Mouse (Mus musculus) midbrain, embryonic 16.5 days (tissue): ENCODE results near the gene Ergic1. TPM values are rescaled to one million over a fixed set of nuclear protein-coding genes. Genes with fewer than 3 reads are reported as not detected.

ENCODE experiments used
- ATAC-seq: fragments of 200-750 bp; cut with Nextera tagmentation; 2 replicates; pipeline ENCODE4 v1.8.0; 2017; ENCODE audit warnings: moderate TSS enrichment
- H3K27ac ChIP-seq: fragments of 300-500 bp; sonication (generic); 2 replicates; pipeline ENCODE4 v1.5.1; 2014; ENCODE audit warnings: mild to moderate bottlenecking, low read length, mixed read lengths
- H3K27me3 ChIP-seq: fragments of 300-500 bp; sonication (generic); 2 replicates; pipeline ENCODE4 v1.6.1; 2014; ENCODE audit warnings: low read depth, low read length, mixed read lengths; ENCODE audit not compliant: control insufficient read depth, insufficient read depth
- H3K36me3 ChIP-seq: fragments of 300-500 bp; sonication (generic); 2 replicates; pipeline ENCODE4 v1.6.1; 2014; ENCODE audit warnings: mild to moderate bottlenecking, low read length, moderate library complexity, mixed read lengths; ENCODE audit not compliant: control insufficient read depth, insufficient read depth
- H3K4me1 ChIP-seq: fragments of 300-500 bp; sonication (generic); 2 replicates; pipeline ENCODE4 v1.6.1; 2014; ENCODE audit warnings: mild to moderate bottlenecking, low read length, mixed read lengths; ENCODE audit not compliant: control insufficient read depth, insufficient read depth
- H3K4me2 ChIP-seq: fragments of 300-500 bp; sonication (generic); 2 replicates; pipeline ENCODE4 v1.6.1; 2014; ENCODE audit warnings: mild to moderate bottlenecking, low read length, mixed read lengths
- H3K4me3 ChIP-seq: fragments of 300-500 bp; sonication (generic); 2 replicates; pipeline ENCODE4 v1.5.1; 2014; ENCODE audit warnings: low read depth, mild to moderate bottlenecking, low read length, moderate library complexity, mixed read lengths
- H3K9ac ChIP-seq: fragments of 300-500 bp; sonication (generic); 2 replicates; pipeline ENCODE4 v1.6.1; 2014; ENCODE audit warnings: low read depth, low read length, mixed read lengths
- H3K9me3 ChIP-seq: fragments of 300-500 bp; sonication (generic); replicated peaks from 2 replicates; pipeline ENCODE4 v1.6.1; 2014; ENCODE audit warnings: mild to moderate bottlenecking, low read length, mixed read lengths; ENCODE audit not compliant: control insufficient read depth, poor library complexity, severe bottlenecking
- WGBS: fragments of 180-500 bp; shearing (Covaris S2); extraction: QIAGEN DNeasy Blood & Tissue Kit; methylation state at CpG from one replicate; pipeline ENCODE4 v1.1.7; 2014; 5-methylcytosine and 5-hydroxymethylcytosine counted together
- polyA plus RNA-seq: library from polyadenylated mRNA; unstranded; fragments of >200 nt; fragmentation: Nextera tagmentation; extraction: Ambion mirVana; gene quantifications from 2 replicates; pipeline ENCODE4 v1.2.1, GENCODE M21; 2015

The Ergic1 gene
- polyA plus RNA-seq, 1 experiment from 2014 or later: 103 TPM

DNA sequence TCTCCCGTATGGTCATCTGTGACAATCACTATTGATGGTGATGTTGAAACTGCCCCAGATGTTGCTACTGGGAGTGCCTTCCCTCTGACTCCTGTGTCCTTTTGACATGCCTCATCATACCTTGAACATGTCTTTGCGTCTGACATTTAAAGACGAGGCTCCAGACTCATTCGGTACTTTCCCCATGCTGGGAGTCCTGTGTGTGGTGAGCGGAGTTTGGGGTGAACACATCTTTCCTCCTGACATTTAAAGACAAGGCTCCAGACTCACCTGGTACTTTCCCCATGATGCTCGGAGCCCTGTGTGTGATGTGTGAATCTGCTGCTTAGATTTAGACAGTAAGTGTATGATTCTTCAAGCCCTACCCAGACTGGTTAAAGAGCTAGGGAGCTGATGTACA lies 10.2 kb upstream of the Ergic1 start:
- Histone ChIP-seq H3K4me3 (no peak overlapping the region), H3K9me3 (no peaks in the 10 kb centered on the region), H3K36me3 (no peaks in the 10 kb centered on the region), H3K27me3 (no peaks in the 10 kb centered on the region; the same call in 1 of the 2 replicates), H3K27ac (no peak overlapping the region), H3K4me2 (no peak overlapping the region), H3K9ac (no peak overlapping the region), H3K4me1 (no peaks in the 10 kb centered on the region)
- 88% methylated on average over 6 of the region's 6 CpGs for WGBS
- no peak for ATAC-seq

DNA sequence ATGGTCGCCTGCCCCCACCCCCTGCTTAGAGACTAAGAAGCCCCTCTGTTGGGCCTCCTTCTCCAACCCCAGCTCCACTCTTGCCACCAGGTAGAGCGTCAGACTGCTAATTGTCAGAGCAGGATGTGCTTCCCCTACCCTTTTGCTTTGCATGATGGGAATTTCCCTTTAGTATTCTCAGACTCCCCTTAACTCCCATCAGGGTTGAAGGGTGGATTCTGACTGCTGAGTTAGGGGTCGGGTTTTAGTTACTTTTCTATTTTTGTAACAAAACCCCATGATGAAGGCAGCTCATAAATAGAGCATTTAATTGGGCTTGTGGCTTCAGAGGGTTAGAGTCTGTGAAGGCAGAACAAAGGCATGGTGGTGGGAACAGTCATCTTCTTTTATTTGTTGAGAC lies 8.3 kb upstream of the Ergic1 start:
- Histone ChIP-seq H3K4me2 (no peak overlapping the region), H3K27me3 (no peaks in the 10 kb centered on the region; the same call in 1 of the 2 replicates), H3K27ac (no peak overlapping the region), H3K4me3 (no peak overlapping the region), H3K4me1 (no peaks in the 10 kb centered on the region), H3K36me3 (no peaks in the 10 kb centered on the region), H3K9ac (no peak overlapping the region), H3K9me3 (no peaks in the 10 kb centered on the region)
- ATAC-seq: no peak
- WGBS: 79% methylated on average over 3 of the region's 3 CpGs

- Histone ChIP-seq H3K36me3 (peaks cover 12% of the 10 kb centered on the region), H3K4me1 (peaks cover 23% of the 10 kb centered on the region), H3K27ac (peak overlapping the region; percentile 81), H3K9ac (peak overlapping the region; percentile 90), H3K9me3 (no peaks in the 10 kb centered on the region), H3K4me2 (peak overlapping the region; percentile 90), H3K27me3 (no peaks in the 10 kb centered on the region), H3K4me3 (peak overlapping the region; percentile 69)
- peak; percentile 58 for ATAC-seq
- 30% methylated on average over 9 of the region's 9 CpGs for WGBS
Observed at GRCm38 (mm10) chr17:26560526-26561289, 581 bp upstream of the Ergic1 start.

DNA sequence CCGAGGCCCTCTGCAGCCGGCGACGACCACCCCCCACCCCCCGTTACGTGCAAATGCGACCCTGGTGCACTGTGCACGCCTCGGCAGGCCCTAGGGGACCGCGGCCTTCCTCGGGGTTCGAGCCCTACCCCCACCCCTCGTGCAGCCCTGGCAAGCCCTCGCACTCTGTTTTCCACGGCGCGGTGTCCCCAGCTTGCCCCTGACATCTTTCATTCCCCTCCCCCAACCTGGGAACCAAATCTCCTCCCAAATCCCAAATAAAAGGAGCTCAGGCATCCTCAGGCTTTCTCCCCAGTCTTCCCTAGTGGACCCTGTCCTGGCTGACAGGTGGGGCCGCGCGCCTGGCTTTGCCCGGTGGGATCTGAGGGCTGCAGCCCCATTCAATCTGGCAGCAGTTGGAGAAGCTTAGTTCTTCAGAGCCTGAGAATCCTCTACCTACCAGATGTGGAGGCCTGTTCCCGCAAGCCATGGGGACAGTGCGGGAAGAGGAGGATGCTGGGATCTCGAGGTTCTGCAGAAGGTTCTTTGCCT lies 427 bp downstream of the Ergic1 start, which contains the start of gene Dusp1:
Dusp1 (minus strand) TSS at position 478 of the 531 bp plus-strand sequence.
- no peaks in the 10 kb centered on the region for H3K9me3 ChIP-seq
- 2% methylated on average over 21 of the region's 25 CpGs for WGBS
- peaks cover 19% of the 10 kb centered on the region for H3K36me3 ChIP-seq
- peak within 1 kb of the TSS; percentile 90 for H3K4me2 ChIP-seq
- H3K4me1 ChIP-seq: peaks cover 23% of the 10 kb centered on the region
- H3K9ac ChIP-seq: peak within 1 kb of the TSS; percentile 90
- ATAC-seq: peak; percentile 87
- peak within 1 kb of the TSS; percentile 81 for H3K27ac ChIP-seq
- peak within 1 kb of the TSS; percentile 69 for H3K4me3 ChIP-seq
- no peaks in the 10 kb centered on the region for H3K27me3 ChIP-seq

GRCm38 (mm10) chr17:26562292-26562691 lies 1.0 kb downstream of the Ergic1 start:
- no peak for ATAC-seq
- H3K4me3 ChIP-seq: peak overlapping the region; percentile 69
- 0 out of 2 replicates have a peak overlapping the region, but pooled peaks have one; percentile 81 for H3K27ac ChIP-seq
- WGBS: 72% methylated on average over 4 of the region's 4 CpGs
- peak overlapping the region; percentile 90 for H3K4me2 ChIP-seq
- no peaks in the 10 kb centered on the region for H3K27me3 ChIP-seq
- H3K4me1 ChIP-seq: peaks cover 23% of the 10 kb centered on the region
- H3K36me3 ChIP-seq: peaks cover 19% of the 10 kb centered on the region
- peak overlapping the region; percentile 90 for H3K9ac ChIP-seq
- H3K9me3 ChIP-seq: no peaks in the 10 kb centered on the region

DNA sequence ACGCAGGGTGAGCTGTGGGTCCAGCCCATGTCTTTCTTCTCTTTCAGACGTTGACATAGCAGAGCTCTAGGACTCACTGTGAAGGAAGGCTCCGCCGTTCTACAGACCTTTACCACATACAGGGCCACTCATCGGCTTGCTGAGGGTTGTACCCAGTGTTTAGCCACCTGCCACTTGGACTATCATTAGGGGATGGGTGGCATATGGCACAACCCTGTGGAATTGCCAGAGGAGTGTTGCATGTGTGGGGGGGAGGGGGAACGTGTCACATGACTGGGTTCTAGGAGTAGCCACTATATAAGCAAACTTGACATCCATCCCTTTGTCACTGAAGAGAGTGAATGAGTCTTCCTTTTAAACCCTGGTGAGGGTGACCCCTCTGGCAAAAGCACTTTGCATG lies 2.2 kb downstream of the Ergic1 start:
- 77% methylated on average over 6 of the region's 6 CpGs for WGBS
- peaks cover 23% of the 10 kb centered on the region for H3K4me1 ChIP-seq
- no peaks in the 10 kb centered on the region for H3K9me3 ChIP-seq
- ATAC-seq: no peak
- no peak overlapping the region for H3K4me3 ChIP-seq
- no peaks in the 10 kb centered on the region for H3K27me3 ChIP-seq
- H3K36me3 ChIP-seq: peaks cover 25% of the 10 kb centered on the region
- no peak overlapping the region for H3K27ac ChIP-seq
- H3K9ac ChIP-seq: no peak overlapping the region
- H3K4me2 ChIP-seq: no peak overlapping the region

DNA sequence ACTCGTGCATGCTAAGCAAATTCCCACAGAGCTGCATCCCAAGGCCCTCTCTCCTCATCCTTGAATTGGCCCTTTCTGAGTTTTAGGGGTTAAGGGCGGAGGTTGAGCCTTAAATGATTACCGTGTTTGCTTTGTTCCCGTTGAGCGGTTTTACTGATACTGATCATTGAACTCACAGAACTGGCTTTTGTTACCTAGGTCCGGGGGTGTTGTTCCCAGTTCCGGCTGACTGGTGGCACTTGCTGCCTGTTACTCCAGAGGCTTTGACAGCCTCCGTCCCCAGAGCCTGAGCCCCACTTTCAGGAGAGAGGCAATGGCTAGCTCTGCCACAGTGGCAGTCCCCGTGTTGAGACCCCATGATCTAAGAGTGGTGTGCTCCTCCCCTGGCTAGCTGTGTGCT lies 3.1 kb downstream of the Ergic1 start:
- ATAC-seq: no peak
- H3K4me3 ChIP-seq: no peak overlapping the region
- H3K27me3 ChIP-seq: no peaks in the 10 kb centered on the region
- peaks cover 25% of the 10 kb centered on the region for H3K36me3 ChIP-seq
- 50% methylated on average over 9 of the region's 9 CpGs for WGBS
- no peak overlapping the region for H3K4me2 ChIP-seq
- H3K4me1 ChIP-seq: peaks cover 23% of the 10 kb centered on the region
- H3K27ac ChIP-seq: no peak overlapping the region
- H3K9me3 ChIP-seq: no peaks in the 10 kb centered on the region
- H3K9ac ChIP-seq: no peak overlapping the region

DNA sequence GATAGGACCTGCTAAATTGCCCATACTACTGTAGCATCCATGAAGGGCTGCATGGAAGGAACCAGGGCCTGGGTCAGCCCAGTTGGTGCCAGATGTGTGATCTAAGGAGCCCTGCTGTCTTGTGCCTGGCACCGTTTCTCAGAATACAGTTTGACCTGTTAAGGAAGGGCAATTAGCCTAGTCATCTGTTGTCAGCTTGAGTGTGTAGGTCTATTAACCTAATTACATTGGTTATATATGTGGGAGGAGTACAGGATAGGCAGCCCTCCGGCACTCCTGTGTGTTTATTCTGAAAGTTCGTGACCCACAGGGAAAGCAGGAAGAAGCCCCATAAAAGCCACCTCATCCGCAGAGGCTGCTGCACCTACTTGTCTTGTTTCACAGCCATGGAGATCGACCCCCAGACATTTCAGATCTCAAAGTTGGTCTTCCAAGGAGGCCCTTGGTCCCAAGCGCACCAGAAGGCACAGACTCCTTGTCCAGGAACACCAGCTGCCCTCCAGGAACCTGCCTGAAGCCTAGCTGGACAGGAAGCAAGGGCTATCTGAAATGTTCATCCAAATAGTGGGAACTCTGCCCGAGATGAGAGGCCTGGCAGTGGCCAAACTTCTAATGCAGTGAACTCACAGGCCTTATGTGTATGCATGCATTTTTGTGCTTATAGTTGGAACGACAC lies 6.0 kb downstream of the Ergic1 start:
- no peak overlapping the region for H3K4me2 ChIP-seq
- H3K9me3 ChIP-seq: no peaks in the 10 kb centered on the region
- H3K4me3 ChIP-seq: no peak overlapping the region
- peaks cover 14% of the 10 kb centered on the region for H3K4me1 ChIP-seq
- no peak overlapping the region for H3K27ac ChIP-seq
- 91% methylated on average over 8 of the region's 8 CpGs for WGBS
- no peak overlapping the region for H3K9ac ChIP-seq
- no peaks in the 10 kb centered on the region for H3K27me3 ChIP-seq
- H3K36me3 ChIP-seq: peaks cover 25% of the 10 kb centered on the region
- no peak for ATAC-seq

DNA sequence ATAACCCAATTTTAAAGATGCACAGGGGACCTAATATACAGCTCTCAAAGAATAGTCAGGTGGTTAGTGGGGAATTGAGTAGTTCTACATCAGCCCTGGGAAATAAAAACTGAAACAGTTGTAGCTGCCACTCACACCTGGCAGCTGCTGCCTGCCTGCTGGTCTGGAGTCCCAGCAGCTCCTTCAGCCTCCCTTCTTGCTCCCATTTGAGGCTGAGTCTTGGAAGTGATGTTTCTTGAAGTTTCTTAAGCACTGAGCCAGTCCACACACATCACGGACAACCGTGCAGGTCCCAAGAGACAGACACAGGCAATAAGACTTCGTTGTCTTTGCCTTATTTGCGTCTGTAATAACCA lies 6.5 kb downstream of the Ergic1 start:
- 97% methylated on average over 4 of the region's 4 CpGs for WGBS
- no peak overlapping the region for H3K27ac ChIP-seq
- no peaks in the 10 kb centered on the region for H3K27me3 ChIP-seq
- no peaks in the 10 kb centered on the region for H3K9me3 ChIP-seq
- no peak overlapping the region for H3K9ac ChIP-seq
- H3K4me3 ChIP-seq: no peak overlapping the region
- ATAC-seq: no peak
- H3K36me3 ChIP-seq: peaks cover 25% of the 10 kb centered on the region
- H3K4me1 ChIP-seq: peaks cover 9% of the 10 kb centered on the region
- no peak overlapping the region for H3K4me2 ChIP-seq
